Mouse (Mus musculus): ENCODE measurements around the gene S100a16. TPM values are rescaled to one million over a fixed set of nuclear protein-coding genes. Genes with fewer than 3 reads are reported as not detected.
A peak's percentile ranks its signal among the peaks of the same experiment; 100 is the strongest.

S100a16 gene
- polyA plus RNA-seq, 1 experiment from 2014 or later = 37.2 TPM

DNA sequence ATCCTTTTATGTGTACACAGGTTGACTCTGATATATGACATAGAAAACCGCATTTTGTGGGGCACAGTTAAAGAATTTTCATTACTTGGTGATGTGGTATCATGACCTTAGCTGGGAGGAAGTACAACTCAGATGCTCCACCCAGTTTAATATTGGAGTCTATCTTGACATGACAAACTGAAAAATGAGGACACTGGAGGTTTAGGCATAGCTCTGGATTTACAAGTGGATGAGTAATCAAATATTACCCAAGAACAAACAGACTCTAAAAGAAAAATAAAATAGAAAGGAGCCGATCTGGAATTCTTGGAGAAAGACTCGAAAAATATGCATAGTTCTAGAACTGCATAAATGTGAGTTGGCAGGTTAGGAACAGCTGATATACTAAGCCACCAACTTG, 38.3 kb downstream of the S100a16 start:
- no peak for ATAC-seq (ENCODE audit: low FRiP score)
- H3K4me2 ChIP-seq = no peak overlapping the region
- no peak overlapping the region for H3K9ac ChIP-seq (ENCODE audit: low read length)
- no peak overlapping the region for H3K27ac ChIP-seq (ENCODE audit: low read depth, low read length)
- no peak for DNase-seq (ENCODE audit: low spot score, missing footprints)
- WGBS = 90% methylated on average over 3 of the region's 3 CpGs
- H3K36me3 ChIP-seq (ENCODE audit: control insufficient read depth, insufficient read depth, low read length) = no peaks in the 10 kb centered on the region
- H3K4me1 ChIP-seq (ENCODE audit: control insufficient read depth, insufficient read depth, low read length) = no peaks in the 10 kb centered on the region
- no peaks in the 10 kb centered on the region for H3K27me3 ChIP-seq (ENCODE audit: control insufficient read depth, insufficient read depth, low read length)
- no peak overlapping the region for H3K4me3 ChIP-seq (ENCODE audit: low read depth, low read length)
- no peaks in the 10 kb centered on the region for H3K9me3 ChIP-seq (ENCODE audit: control insufficient read depth, low read length)

DNA sequence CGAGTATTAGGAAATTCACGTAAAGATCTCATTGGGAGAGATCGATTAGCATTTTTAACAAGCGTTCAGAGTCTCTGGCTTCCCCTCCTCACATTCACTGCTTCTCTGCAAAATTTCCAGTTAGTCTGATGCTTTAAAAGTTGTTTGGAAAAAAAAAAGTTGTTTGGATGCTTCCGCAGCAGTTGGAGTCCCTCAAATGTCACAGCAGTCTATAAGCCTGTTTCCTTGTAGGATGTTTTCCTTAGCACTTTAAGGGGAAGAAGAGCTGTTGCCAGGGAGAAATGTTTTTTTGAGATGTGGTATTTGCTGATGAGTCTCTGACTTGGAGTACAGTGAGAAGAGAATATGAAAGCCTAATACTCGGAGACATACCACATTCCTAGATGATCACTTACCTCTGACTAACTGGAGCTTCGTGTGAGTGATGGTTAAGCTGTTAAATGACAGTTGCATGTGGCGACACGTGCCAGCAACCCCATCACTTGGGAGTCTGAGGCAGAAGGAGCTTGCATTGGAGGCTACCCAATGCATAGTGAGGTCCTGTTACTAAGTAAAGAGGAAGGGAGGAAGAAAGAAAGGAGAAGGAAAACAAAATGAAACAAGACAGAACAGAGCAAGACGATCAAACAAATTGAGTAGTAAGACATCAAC, 39.4 kb downstream of the S100a16 start:
- DNase-seq (ENCODE audit: low spot score, missing footprints) = no peak
- no peaks in the 10 kb centered on the region for H3K9me3 ChIP-seq (ENCODE audit: control insufficient read depth, low read length)
- H3K9ac ChIP-seq (ENCODE audit: low read length) = no peak overlapping the region
- WGBS = 75% methylated on average over 10 of the region's 10 CpGs
- H3K4me1 ChIP-seq (ENCODE audit: control insufficient read depth, insufficient read depth, low read length) = no peaks in the 10 kb centered on the region
- ATAC-seq (ENCODE audit: low FRiP score) = no peak
- H3K4me3 ChIP-seq (ENCODE audit: low read depth, low read length) = no peak overlapping the region
- no peaks in the 10 kb centered on the region for H3K36me3 ChIP-seq (ENCODE audit: control insufficient read depth, insufficient read depth, low read length)
- H3K27me3 ChIP-seq (ENCODE audit: control insufficient read depth, insufficient read depth, low read length) = no peaks in the 10 kb centered on the region
- H3K4me2 ChIP-seq = no peak overlapping the region
- H3K27ac ChIP-seq (ENCODE audit: low read depth, low read length) = no peak overlapping the region

- no peak overlapping the region for H3K4me3 ChIP-seq (ENCODE audit: low read depth, low read length)
- H3K9me3 ChIP-seq (ENCODE audit: control insufficient read depth, low read length) = no peaks in the 10 kb centered on the region; the same call in 1 of the 2 replicates
- no peak for DNase-seq (ENCODE audit: low spot score, missing footprints)
- no peak overlapping the region for H3K9ac ChIP-seq (ENCODE audit: low read length)
- H3K27me3 ChIP-seq (ENCODE audit: control insufficient read depth, insufficient read depth, low read length) = no peaks in the 10 kb centered on the region
- H3K27ac ChIP-seq (ENCODE audit: low read depth, low read length) = no peak overlapping the region
- no peaks in the 10 kb centered on the region for H3K4me1 ChIP-seq (ENCODE audit: control insufficient read depth, insufficient read depth, low read length)
- H3K36me3 ChIP-seq (ENCODE audit: control insufficient read depth, insufficient read depth, low read length) = no peaks in the 10 kb centered on the region
- WGBS = 79% methylated on average over 7 of the region's 7 CpGs
- no peak overlapping the region for H3K4me2 ChIP-seq
- no peak for ATAC-seq (ENCODE audit: low FRiP score)
Observed at GRCm38 (mm10) chr3:90579433-90579832, 42.4 kb downstream of the S100a16 start.

DNA sequence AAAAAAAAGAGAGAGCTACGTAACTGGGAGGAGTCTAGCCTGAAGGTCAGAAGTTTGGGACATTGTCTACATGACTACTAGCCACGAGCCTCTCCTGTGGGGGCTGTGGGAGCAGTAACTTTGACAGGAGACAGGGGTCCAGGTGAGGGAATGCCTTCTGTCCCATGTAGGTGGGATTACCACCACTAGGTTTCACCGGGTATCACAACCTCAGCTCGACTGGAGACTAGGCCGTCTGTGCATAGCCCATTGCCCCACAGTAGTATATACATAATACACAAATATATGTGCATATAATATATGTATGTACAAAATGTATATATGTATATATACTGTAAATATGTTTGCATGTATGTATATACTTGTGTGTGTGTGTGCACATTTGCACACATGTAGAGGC, 44.1 kb downstream of the S100a16 start:
- 96% methylated on average over 5 of the region's 5 CpGs for WGBS
- no peak for ATAC-seq (ENCODE audit: low FRiP score)

GRCm38 (mm10) chr3:90582156-90582555, 45.1 kb downstream of the S100a16 start:
- DNase-seq (ENCODE audit: low spot score, missing footprints) (peak; percentile 81), ATAC-seq (ENCODE audit: low FRiP score) (no peak)
- Histone ChIP-seq H3K9ac (ENCODE audit: low read length) (no peak overlapping the region), H3K4me1 (ENCODE audit: control insufficient read depth, insufficient read depth, low read length) (no peaks in the 10 kb centered on the region), H3K27ac (ENCODE audit: low read depth, low read length) (no peak overlapping the region), H3K4me3 (ENCODE audit: low read depth, low read length) (no peak overlapping the region), H3K9me3 (ENCODE audit: control insufficient read depth, low read length) (no peaks in the 10 kb centered on the region; the same call in 1 of the 2 replicates), H3K27me3 (ENCODE audit: control insufficient read depth, insufficient read depth, low read length) (no peaks in the 10 kb centered on the region), H3K36me3 (ENCODE audit: control insufficient read depth, insufficient read depth, low read length) (no peaks in the 10 kb centered on the region), H3K4me2 (no peak overlapping the region)
- 92% methylated on average over 1 of the region's 1 CpGs for WGBS

More for the DNA sequence above, 44.1 kb downstream of the S100a16 start:
- H3K27me3 ChIP-seq (ENCODE audit: control insufficient read depth, insufficient read depth, low read length) = no peaks in the 10 kb centered on the region
- no peaks in the 10 kb centered on the region for H3K36me3 ChIP-seq (ENCODE audit: control insufficient read depth, insufficient read depth, low read length)
- no peak overlapping the region for H3K27ac ChIP-seq (ENCODE audit: low read depth, low read length)
- DNase-seq (ENCODE audit: low spot score, missing footprints) = peak; percentile 69
- no peak overlapping the region for H3K9ac ChIP-seq (ENCODE audit: low read length)
- H3K4me2 ChIP-seq = no peak overlapping the region
- no peak overlapping the region for H3K4me3 ChIP-seq (ENCODE audit: low read depth, low read length)
- no peaks in the 10 kb centered on the region; the same call in 1 of the 2 replicates for H3K9me3 ChIP-seq (ENCODE audit: control insufficient read depth, low read length)
- no peaks in the 10 kb centered on the region for H3K4me1 ChIP-seq (ENCODE audit: control insufficient read depth, insufficient read depth, low read length)

GRCm38 (mm10) chr3:90582556-90582955, 45.5 kb downstream of the S100a16 start:
- ATAC-seq (ENCODE audit: low FRiP score) (no peak), DNase-seq (ENCODE audit: low spot score, missing footprints) (peak; percentile 68)
- H3K9ac ChIP-seq (ENCODE audit: low read length) = no peak overlapping the region
- no peak overlapping the region for H3K4me3 ChIP-seq (ENCODE audit: low read depth, low read length)
- H3K9me3 ChIP-seq (ENCODE audit: control insufficient read depth, low read length) = no peaks in the 10 kb centered on the region; the same call in 1 of the 2 replicates
- WGBS = 85% methylated on average over 4 of the region's 4 CpGs
- H3K27ac ChIP-seq (ENCODE audit: low read depth, low read length) = no peak overlapping the region
- H3K27me3 ChIP-seq (ENCODE audit: control insufficient read depth, insufficient read depth, low read length) = no peaks in the 10 kb centered on the region
- no peaks in the 10 kb centered on the region for H3K4me1 ChIP-seq (ENCODE audit: control insufficient read depth, insufficient read depth, low read length)
- H3K36me3 ChIP-seq (ENCODE audit: control insufficient read depth, insufficient read depth, low read length) = no peaks in the 10 kb centered on the region
- H3K4me2 ChIP-seq = no peak overlapping the region

GRCm38 (mm10) chr3:90583893-90584292, 46.8 kb downstream of the S100a16 start:
- Histone ChIP-seq H3K4me1 (ENCODE audit: control insufficient read depth, insufficient read depth, low read length) (no peaks in the 10 kb centered on the region), H3K27ac (ENCODE audit: low read depth, low read length) (no peak overlapping the region), H3K27me3 (ENCODE audit: control insufficient read depth, insufficient read depth, low read length) (no peaks in the 10 kb centered on the region), H3K4me2 (no peak overlapping the region), H3K4me3 (ENCODE audit: low read depth, low read length) (no peak overlapping the region), H3K9me3 (ENCODE audit: control insufficient read depth, low read length) (no peaks in the 10 kb centered on the region; the same call in 1 of the 2 replicates), H3K9ac (ENCODE audit: low read length) (no peak overlapping the region), H3K36me3 (ENCODE audit: control insufficient read depth, insufficient read depth, low read length) (no peaks in the 10 kb centered on the region)
- DNase-seq (ENCODE audit: low spot score, missing footprints) = peak; percentile 57
- ATAC-seq (ENCODE audit: low FRiP score) = no peak
- WGBS = 56% methylated on average over 3 of the region's 3 CpGs

GRCm38 (mm10) chr3:90585595-90585994, 48.5 kb downstream of the S100a16 start:
- Histone ChIP-seq H3K9ac (ENCODE audit: low read length) (no peak overlapping the region), H3K4me2 (no peak overlapping the region), H3K27ac (ENCODE audit: low read depth, low read length) (no peak overlapping the region), H3K4me1 (ENCODE audit: control insufficient read depth, insufficient read depth, low read length) (no peaks in the 10 kb centered on the region), H3K27me3 (ENCODE audit: control insufficient read depth, insufficient read depth, low read length) (no peaks in the 10 kb centered on the region), H3K9me3 (ENCODE audit: control insufficient read depth, low read length) (no peaks in the 10 kb centered on the region; the same call in 1 of the 2 replicates), H3K4me3 (ENCODE audit: low read depth, low read length) (no peak overlapping the region), H3K36me3 (ENCODE audit: control insufficient read depth, insufficient read depth, low read length) (no peaks in the 10 kb centered on the region)
- WGBS = 32% methylated on average over 5 of the region's 5 CpGs
- ATAC-seq (ENCODE audit: low FRiP score) = peak; percentile 47
- peak; percentile 92 for DNase-seq (ENCODE audit: low spot score, missing footprints)

DNA sequence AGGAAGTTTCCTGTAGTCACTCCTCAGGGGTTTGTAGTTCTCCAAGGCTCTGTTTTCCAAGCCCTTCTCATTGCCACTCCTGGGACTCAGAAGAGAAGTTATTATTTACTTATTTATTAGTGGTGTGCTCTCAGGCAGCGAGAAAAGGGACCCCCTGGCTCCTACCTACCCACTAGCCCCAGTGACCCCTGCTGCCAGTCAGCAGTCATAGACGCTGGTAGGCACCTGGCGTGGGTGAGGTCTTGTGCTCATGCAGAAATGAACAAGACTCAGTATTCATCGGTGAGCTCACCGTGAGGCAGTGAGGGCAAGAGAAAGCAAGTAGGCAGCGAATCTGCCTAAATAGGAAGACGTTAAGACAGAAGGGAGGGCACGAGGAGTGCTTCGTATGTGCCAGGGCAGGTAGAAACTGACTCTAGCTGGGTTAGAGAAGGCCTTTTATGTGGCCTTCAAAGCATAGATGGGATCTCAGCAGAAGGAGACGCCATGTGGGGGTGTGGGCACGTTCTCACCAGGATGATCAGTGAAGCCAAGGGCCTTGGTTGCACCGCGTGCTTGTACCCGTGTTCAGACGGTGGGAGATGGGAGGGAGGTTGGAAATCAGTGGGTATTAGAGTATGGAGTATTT, 49.1 kb downstream of the S100a16 start:
- no peaks in the 10 kb centered on the region for H3K36me3 ChIP-seq (ENCODE audit: control insufficient read depth, insufficient read depth, low read length)
- H3K4me1 ChIP-seq (ENCODE audit: control insufficient read depth, insufficient read depth, low read length) = no peaks in the 10 kb centered on the region
- ATAC-seq (ENCODE audit: low FRiP score) (no peak), DNase-seq (ENCODE audit: low spot score, missing footprints) (no peak)
- no peak overlapping the region for H3K4me2 ChIP-seq
- no peak overlapping the region for H3K27ac ChIP-seq (ENCODE audit: low read depth, low read length)
- no peaks in the 10 kb centered on the region for H3K27me3 ChIP-seq (ENCODE audit: control insufficient read depth, insufficient read depth, low read length)
- 83% methylated on average over 15 of the region's 15 CpGs for WGBS
- no peaks in the 10 kb centered on the region; the same call in 1 of the 2 replicates for H3K9me3 ChIP-seq (ENCODE audit: control insufficient read depth, low read length)
- H3K4me3 ChIP-seq (ENCODE audit: low read depth, low read length) = no peak overlapping the region
- no peak overlapping the region for H3K9ac ChIP-seq (ENCODE audit: low read length)
